Mouse (Mus musculus) frontal cortex, adult (tissue): ENCODE measurements at regions not wholly inside any gene's neighbourhood (a gene's known extent, or its start where the extent isn't known, plus 50 kb on each side); places are given as distances from the start of the nearest gene placed in this dataset.

ENCODE experiments used
- ATAC-seq: cut with Nextera tagmentation; 2 replicates; pipeline ENCODE4 v1.9.2; 2017; ENCODE audit warnings: mild to moderate bottlenecking, moderate library complexity, mixed read lengths; ENCODE audit not compliant: low TSS enrichment

DNA sequence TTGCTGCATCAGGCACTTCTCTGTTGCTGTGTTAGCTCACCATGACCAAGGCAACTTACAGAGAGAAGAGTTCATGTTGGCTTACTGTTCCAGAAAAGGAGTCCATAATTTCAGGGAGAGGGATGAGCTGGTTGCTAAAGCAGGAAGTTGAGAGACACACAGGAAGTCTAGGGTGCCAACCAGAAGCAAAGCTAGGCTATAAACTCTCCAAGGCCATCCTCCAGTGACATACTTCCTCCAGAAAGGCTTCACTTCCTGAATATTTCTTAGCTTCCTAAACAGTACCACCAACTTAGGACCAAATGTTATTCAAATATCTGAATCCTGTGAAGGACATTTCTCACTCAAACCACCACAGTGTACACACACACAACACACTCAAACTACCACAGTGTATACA, 2010.6 kb downstream of the A830018L16Rik start:
- ATAC-seq = no peak

DNA sequence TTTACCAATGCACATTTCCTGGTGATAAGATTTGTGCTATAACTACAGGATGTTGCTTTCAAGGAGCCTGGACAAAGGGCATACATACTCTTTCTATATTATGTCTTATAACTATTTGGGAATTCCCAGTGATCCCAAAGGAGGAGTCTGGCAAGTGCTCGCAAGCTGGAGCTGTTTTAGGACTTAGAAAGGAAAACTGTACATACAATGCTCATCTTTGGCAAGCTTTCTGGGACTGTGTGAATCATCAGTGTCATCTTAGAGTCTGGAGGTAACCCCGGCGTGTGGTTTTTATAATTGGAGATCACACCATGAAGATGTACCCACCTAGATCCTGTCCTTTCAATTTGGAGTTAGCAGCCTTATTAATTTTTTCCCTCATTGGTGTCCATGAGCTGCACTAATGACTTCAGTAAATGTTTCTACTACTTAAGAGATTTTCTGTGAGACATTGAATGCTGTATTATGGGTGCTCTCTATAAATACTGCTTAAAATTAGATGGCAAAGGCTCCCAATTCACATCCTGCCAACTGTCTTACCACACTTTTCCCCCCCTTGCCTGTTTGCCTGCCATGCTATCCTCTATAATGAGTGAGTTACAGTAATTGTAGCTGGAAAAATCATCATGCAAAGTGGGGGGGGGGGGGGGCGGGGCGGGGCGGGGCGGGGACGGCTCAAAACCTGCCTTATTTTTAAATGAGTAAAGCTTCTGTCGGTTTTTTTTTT, 2011.9 kb downstream of the A830018L16Rik start:
- peak; percentile 47 for ATAC-seq

DNA sequence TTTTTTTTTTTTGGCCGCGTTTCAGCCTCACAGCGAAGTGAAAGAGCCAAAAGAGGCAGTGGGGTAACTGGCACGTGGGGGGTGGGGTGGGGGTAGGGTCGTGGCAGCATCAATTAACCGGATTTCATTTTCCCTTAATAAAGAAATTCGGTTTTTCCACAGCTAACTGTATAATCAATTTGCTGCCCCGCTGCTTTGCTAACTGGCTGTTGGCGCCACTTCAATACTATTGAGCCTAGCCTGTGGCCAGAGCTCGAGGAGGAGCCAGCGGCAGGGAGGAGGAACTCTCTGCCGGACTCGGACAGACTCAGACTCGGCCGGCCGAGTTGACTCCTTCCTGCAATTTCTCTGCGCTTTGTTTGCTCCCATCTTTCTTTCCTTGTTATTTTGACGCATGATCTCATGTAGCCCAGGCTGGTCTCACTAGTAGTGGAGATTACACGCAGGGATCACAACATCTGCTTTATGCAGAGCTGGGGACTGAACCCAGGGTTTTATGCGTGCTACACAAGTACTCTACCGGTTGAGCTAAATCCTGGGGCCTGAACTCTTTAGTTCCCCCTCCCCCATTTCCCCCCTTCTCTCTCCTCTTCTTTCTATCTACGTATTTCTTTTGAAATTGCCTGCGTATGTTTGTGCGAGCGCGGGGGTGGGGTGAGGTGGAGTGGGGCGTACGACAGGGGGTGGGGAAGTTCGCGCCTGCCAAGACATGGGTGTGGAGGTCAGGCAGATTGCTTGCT, 2012.6 kb downstream of the A830018L16Rik start:
- ATAC-seq = peak; percentile 81

DNA sequence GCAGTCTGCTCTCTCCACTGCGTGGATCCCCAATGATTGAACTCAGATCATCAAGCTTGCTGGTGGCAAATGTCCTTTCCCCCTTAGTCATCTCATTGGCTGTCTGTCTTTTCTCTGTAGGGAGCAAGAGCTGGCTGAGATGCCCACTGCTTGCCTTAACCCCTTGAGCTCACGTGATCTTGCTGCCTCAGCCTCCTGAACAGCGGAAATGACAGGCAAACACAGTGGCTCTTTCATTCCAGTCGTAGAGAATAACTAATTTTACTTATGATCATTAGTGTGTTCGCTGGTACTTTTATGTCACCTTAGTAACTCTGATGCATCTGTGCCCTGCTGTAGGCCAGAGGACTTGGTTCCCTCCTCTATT, 2013.1 kb downstream of the A830018L16Rik start:
- ATAC-seq = no peak

DNA sequence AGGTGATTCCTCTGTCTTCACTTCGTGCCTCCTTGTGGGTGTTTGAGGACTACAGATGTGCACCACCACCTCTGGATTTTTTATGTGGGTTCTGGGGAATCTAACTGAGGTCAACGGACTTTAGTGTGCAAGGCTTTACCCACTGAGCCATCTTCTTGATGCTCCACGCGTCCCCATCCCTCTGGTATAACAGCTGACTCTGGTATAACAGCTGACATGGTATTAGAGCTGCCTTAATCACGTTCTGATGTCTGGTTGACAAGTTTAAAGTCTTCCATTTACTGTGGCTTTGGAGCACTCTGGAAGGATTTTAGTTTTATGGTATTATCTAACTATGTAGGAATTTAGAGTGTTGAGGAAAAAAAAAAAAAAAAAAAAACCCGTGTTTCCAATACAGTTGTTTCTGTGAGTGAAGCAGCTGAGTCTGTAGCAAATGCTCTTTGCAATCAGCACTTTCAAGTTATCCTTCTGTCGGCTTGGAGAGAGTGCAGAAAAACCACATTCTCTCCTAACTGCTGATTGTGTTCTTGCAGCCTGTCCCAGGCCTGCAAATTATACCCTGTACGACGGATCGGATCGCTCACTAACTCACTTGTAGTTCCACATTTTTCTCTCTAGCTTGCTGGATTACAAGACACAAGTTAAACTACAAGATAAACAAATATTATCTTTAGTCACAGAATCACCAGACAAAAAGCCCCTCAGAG, 2013.7 kb downstream of the A830018L16Rik start:
- peak; percentile 40 for ATAC-seq

DNA sequence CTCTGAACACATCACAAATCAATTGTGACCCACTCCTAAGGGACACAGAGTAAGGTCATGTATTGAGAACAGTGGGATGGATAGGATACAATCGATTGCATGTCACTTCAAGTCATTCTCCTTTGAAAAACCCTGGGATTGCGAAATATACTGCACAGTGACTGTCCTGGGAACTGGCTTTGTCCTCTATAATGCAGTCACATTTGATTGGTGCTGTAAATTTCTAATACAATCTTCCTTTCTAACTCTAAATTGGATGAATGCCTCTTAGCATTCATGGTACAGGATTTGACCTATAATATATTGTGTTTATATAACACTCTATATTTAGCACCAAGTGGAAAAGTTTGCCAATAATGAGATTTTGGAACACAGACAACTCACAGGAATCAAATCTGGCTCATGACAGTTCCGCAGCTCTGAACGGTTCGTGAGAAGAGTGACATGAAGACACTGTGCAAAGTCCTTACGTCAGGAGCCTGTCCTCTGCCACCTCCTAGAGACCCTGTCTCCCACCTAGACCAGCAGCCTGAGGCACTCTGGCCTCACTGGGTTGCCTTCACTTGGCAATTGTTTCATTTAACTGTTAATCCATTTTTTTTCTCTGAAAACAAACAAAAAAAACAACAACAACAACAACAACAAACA, 2024.0 kb downstream of the A830018L16Rik start:
- no peak for ATAC-seq

DNA sequence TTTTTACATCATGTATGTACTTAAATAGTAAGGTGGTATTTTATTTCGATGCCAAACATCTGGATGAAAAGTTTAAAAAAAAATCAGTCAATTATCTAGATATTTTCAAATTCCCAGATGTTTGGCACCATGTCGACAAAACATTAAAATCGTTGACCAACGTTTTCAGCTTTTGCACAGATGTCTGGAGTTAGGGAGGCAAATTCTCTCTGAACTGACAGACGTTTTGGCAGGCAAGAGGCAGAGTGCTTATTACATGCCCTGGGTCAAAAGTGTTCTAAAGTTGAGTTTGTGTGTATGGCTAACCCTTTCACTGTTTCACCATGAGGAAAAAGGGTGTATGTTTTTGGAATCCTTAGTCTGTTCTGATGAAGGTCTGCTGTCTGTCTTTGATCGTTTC, 2028.5 kb downstream of the A830018L16Rik start:
- ATAC-seq = no peak

DNA sequence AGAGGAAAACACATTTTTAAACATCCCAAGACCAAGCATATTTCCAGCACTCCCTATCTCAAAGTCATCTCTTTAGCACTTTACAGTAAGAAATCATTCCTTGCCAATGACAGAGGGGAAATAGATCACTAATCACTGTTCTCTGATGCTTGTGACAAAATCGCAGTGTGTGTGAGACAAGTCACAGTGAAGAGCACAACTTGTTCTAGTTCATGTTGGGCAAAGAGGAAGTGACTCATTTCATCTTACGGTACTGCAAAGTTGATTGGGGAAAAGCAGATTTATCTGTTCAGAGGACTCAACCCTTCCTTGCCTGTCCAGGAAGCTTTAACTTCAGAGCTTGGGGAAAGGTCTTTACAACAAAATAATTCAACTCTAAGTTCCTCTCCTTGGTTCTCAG, 2040.6 kb downstream of the A830018L16Rik start:
- no peak for ATAC-seq

DNA sequence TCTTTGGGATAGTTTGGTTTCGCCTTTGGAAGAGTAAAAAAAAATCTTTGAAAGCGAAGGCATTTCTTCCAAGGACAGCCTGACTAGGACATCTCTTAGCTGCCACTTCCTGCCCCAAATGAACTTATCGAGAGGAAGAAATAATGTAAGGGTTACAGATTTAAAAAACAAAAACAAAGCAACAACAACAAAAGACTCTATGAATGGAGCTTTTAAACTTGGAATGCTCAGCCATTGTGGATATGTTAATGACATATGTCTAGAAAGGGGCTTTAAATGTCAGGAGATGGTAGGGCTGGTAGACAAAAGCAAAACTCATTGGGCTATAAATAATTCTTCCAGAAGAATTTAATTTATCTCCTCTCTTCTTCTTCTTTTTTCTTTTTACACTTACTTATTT, 2041.7 kb downstream of the A830018L16Rik start:
- ATAC-seq = no peak

DNA sequence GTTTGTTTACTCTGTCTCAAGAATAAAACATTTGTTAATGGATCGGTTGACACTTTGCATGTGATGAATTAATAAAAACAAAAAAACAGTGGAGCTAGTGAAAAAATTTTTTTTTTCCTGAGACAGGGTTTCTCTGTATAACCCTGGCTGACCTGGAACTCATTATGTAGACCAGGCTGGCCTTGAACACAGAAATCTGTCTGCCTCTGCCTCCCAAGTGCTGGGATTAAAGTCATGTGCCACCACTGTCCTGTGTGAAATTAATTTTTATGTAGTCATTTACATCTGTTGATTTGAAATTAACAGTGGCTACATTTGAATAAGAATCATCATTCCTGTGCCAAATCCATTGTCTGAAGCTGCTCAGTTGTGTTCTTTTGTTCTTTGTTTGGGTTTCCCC, 2050.4 kb downstream of the A830018L16Rik start:
- no peak for ATAC-seq

DNA sequence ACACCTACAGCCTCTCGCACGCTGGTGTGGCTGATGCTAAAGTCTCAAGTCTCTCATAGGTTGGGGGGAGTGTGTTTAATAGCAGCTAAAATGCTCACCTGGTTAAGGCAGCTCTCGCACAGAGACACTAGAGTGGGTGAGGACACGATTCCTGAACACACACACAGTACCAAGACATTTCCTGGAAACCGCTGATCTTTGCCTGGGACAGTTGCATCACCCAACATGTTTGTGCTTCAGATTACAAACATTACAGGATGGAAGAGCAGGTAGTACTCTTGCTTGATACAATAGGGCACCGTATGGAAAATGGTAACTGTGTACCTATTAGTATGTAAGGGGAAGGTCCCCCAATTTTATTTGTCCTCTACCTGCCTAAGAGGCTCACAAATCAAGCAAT, 2053.3 kb downstream of the A830018L16Rik start:
- no peak for ATAC-seq

DNA sequence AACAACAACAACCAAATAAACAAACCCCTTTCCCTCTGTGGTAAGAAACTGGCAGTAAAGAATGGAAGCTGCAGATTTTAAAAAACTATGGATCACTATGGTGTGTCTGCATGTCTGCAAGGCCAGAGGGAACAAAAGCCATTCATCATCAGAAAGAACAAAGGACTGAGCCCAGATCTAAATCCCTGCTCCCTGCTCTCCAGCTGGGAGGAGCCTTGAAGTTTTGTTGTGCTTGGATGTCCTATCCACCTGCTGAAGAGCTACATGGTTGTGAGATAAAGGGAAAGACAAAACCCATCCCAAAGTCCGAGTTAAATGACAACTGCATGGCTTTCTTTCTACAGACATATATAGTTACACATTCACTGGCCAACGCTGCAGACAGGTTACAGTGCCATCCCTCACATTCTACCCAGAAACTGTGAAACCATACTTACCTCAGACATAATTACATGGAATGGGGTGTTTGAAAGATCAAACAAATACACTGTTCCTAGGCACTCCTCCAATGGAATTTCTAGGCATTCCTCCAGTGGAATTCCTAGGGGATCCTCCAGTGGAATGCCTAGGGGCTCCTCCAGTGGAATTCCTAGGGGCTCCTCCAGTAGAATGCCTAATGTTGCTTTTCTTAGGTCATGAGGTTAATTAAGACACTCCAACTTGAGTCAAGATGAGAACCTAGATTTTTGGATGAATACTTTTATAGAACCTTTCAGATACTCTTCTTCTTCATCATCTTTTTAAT, 2054.2 kb downstream of the A830018L16Rik start:
- ATAC-seq = no peak

DNA sequence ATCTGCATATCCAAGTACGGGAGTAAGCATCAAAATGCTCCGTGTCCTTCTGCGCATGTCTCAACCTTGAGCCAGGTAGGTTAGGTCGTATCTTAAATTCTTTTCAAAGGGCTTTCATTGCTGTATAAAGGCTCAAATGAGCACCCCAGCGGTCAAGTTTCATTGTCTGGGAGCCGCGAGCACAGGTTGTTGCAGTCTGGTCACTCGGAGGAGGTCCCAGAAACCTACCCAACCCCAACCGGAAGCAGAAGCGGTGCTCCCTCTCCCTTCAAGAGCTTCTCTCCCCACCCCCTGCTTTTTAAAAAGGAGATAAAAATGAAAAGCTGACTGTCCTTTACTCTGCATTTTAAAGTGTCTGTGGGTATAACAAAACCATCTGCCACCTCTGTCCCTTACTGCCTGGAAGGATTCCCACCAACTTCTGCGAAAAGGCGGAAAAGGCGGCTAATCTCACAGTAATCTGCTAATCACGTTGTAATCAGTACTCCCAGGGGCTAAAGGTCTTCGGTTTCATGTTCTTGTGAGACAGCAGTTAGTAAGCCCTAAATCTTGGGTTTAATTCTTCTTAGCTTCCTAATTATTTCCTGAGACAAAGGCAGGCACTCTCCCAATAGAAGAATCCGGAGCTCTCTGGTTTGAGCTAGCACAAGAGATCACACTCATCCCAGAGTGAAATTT, 2081.0 kb downstream of the A830018L16Rik start:
- peak; percentile 41; the same call in 1 of the 2 replicates for ATAC-seq

DNA sequence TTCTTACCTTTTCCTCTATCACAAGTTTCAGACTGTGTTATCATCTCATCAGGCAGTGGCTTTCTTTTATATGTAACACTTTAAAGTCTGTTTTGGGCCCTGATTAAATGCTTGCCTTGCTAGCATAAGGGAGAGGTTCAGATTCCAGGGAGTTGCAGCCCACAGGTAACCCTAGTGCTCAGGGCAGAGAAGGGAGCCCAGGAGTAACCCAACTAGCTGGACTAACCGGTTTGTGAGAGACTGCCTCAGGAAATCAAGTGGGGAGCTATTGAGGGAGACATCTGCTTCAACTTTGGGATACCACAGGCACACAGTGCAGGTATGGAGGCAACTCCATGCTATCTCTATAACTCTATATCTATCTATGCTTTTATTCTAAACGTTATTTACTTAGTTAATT, 2082.5 kb downstream of the A830018L16Rik start:
- no peak for ATAC-seq

DNA sequence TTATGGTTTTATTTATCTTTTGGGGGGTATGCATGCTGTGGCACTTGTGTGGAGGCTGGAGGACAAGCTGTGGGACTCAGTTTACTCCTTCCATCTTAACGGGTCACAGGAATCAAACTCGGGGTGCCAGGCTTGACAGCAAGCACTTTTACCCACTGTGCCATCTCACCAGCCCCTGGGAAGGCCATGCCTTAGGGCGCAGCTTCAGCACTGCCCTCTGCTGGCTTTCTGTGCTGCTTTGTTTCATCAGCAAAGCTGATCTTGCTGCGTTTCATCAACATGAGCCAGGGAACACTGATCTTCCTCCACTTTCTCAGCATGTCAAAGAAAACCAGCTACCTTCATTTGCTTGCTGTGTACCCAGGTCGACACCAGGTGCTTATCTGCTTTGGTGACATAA, 2086.6 kb downstream of the A830018L16Rik start:
- peak; percentile 87; the same call in 1 of the 2 replicates for ATAC-seq

DNA sequence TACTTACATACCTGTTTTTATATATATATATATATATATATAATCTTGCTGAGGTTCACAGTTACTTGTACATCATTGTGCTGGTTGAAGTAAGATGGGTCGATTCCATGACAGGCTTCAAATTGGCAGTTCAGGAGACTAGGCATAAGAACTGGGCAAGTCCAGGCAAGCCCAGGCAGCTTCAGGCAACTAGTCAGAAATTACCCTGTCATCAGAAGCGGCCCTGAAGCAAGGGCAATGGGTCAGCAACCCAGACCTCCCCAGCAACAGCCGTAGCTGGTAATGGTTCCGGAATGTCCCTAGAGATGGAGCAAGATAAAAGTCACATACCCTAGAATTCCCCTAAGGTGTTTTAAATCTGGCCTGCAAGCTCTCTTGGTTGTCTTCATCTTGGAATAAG, 2088.0 kb downstream of the A830018L16Rik start:
- ATAC-seq = no peak

DNA sequence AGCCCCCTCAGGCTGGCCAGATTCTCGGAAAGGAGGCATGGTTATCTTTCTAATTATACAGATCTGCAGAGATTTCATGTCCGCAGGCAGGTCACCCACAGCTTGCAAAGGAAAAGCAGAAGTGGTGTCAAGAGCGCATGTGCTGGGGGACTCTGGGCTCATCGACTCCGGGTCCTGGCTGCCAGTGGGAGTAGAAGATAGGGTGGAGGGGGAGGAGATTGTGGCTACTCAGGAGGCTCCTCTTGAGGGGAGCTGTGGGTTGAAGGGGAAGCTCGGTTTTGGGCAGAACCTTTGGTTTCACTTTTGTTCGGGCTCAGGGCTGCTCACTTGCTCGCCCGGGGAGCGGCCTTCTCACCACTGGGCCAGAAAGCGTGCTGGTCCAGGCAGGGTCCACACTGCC, 2099.9 kb downstream of the A830018L16Rik start:
- ATAC-seq = no peak
